Mouse (Mus musculus) MEL (cell line): ENCODE data around the gene Slk. TPM values are rescaled to one million over a fixed set of nuclear protein-coding genes. Genes with fewer than 3 reads are reported as not detected.

Source experiments
- DNase-seq: peaks from one replicate; pipeline ENCODE4 v3.0.0; 2011; ENCODE audit warnings: low read depth, low spot score
- H3K27ac ChIP-seq: 2 replicates; pipeline ENCODE4 v1.5.1; 2012; ENCODE audit warnings: low read depth, mild to moderate bottlenecking, control low read depth, low read length, moderate library complexity; ENCODE audit not compliant: control insufficient read depth
- H3K27me3 ChIP-seq, 2 experiments: fragments of 150-350 bp in 1 of 2; sonication (generic) in 1 of 2; 2 replicates each; pipeline ENCODE4 v1.6.1; 2012; ENCODE audit warnings: low read length in 2 of 2, mild to moderate bottlenecking in 2 of 2, improper control_type of control experiment in 1 of 2, moderate library complexity in 1 of 2; ENCODE audit not compliant: insufficient read depth in 2 of 2, control insufficient read depth in 1 of 2
- H3K36me3 ChIP-seq, 2 experiments: 2 replicates each; pipeline ENCODE4 v1.6.1; 2012 to 2014; ENCODE audit warnings: low read length in 2 of 2, improper control_type of control experiment in 1 of 2, inconsistent platforms in 1 of 2, mild to moderate bottlenecking in 1 of 2; ENCODE audit not compliant: insufficient read depth in 2 of 2, control insufficient read depth in 1 of 2
- H3K4me1 ChIP-seq, 2 experiments: fragments of 150-350 bp in 1 of 2; sonication (generic) in 1 of 2; 2 replicates each; pipeline ENCODE4 v1.6.1; 2012; ENCODE audit warnings: low read length in 2 of 2, improper control_type of control experiment in 1 of 2, mild to moderate bottlenecking in 1 of 2; ENCODE audit not compliant: insufficient read depth in 2 of 2, control insufficient read depth in 1 of 2
- H3K4me3 ChIP-seq, 2 experiments: fragments of 150-350 bp in 1 of 2; sonication (generic) in 1 of 2; 2 replicates each; pipeline ENCODE4 v1.5.1; 2012; ENCODE audit warnings: low read depth in 2 of 2, low read length in 2 of 2, mild to moderate bottlenecking in 2 of 2, moderate library complexity in 2 of 2, control low read depth in 1 of 2, improper control_type of control experiment in 1 of 2; ENCODE audit not compliant: control insufficient read depth in 1 of 2, insufficient read depth in 1 of 2
- H3K79me2 ChIP-seq: 2 replicates; pipeline ENCODE4 v1.6.1; 2012; ENCODE audit warnings: mild to moderate bottlenecking, low read length, moderate library complexity; ENCODE audit not compliant: control insufficient read depth, poor library complexity, insufficient read depth
- H3K9ac ChIP-seq: 2 replicates; pipeline ENCODE4 v1.6.1; 2012; ENCODE audit warnings: low read depth, mild to moderate bottlenecking, control low read depth, low read length, moderate library complexity; ENCODE audit not compliant: control insufficient read depth, poor library complexity, severe bottlenecking
- H3K9me3 ChIP-seq: fragments of 150-350 bp; sonication (generic); replicated peaks from 2 replicates; pipeline ENCODE4 v1.6.1; 2012; ENCODE audit warnings: mild to moderate bottlenecking, low read length, improper control_type of control experiment, moderate library complexity; ENCODE audit not compliant: insufficient read depth
- BHLHE40 ChIP-seq: IDR thresholded peaks from 2 replicates; pipeline ENCODE4 v1.6.1; 2012; ENCODE audit warnings: low read depth, mild to moderate bottlenecking, inconsistent platforms, low read length, improper control_type of control experiment, borderline replicate concordance
- CHD1 ChIP-seq: IDR thresholded peaks from 2 replicates; pipeline ENCODE4 v1.6.1; 2012; ENCODE audit warnings: low read depth, mild to moderate bottlenecking, inconsistent platforms, low read length, improper control_type of control experiment
- CHD2 ChIP-seq: IDR thresholded peaks from 2 replicates; pipeline ENCODE4 v1.6.1; 2011; ENCODE audit warnings: low read length, improper control_type of control experiment
- CTCF ChIP-seq, 3 experiments: IDR thresholded peaks in 2 of 3; conservative IDR thresholded peaks in 1 of 3; 2 replicates each; pipeline ENCODE4 v1.5.1; 2011 to 2012; ENCODE audit warnings: low read length in 3 of 3, low read depth in 2 of 3, mild to moderate bottlenecking in 2 of 3, improper control_type of control experiment in 1 of 3, inconsistent platforms in 1 of 3, mixed read lengths in 1 of 3, moderate library complexity in 1 of 3; ENCODE audit not compliant: control insufficient read depth in 1 of 3, insufficient read depth in 1 of 3, poor library complexity in 1 of 3, severe bottlenecking in 1 of 3
- E2F4 ChIP-seq: IDR thresholded peaks from 2 replicates; pipeline ENCODE4 v1.6.1; 2011; ENCODE audit warnings: low read depth, low read length, improper control_type of control experiment, borderline replicate concordance
- ELF1 ChIP-seq: IDR thresholded peaks from 2 replicates; pipeline ENCODE4 v1.6.1; 2014; ENCODE audit warnings: low read depth, mild to moderate bottlenecking, inconsistent platforms, low read length, improper control_type of control experiment, moderate library complexity
- EP300 ChIP-seq, 2 experiments: IDR thresholded peaks; 2 replicates each; pipeline ENCODE4 v1.6.1; 2011; ENCODE audit warnings: improper control_type of control experiment in 2 of 2, low read length in 2 of 2, low read depth in 1 of 2, mild to moderate bottlenecking in 1 of 2
- ETS1 ChIP-seq: IDR thresholded peaks from 2 replicates; pipeline ENCODE4 v1.6.1; 2012; ENCODE audit warnings: low read depth, mild to moderate bottlenecking, inconsistent platforms, low read length, improper control_type of control experiment, moderate library complexity
- GATA1 ChIP-seq: IDR thresholded peaks from 2 replicates; pipeline ENCODE4 v1.6.1; 2011; ENCODE audit warnings: low read depth, low read length, improper control_type of control experiment
- JUND ChIP-seq: IDR thresholded peaks from 2 replicates; pipeline ENCODE4 v1.6.1; 2011; ENCODE audit warnings: low read depth, mild to moderate bottlenecking, improper control_type of control experiment, low read length
- KAT2A ChIP-seq: conservative IDR thresholded peaks from 2 replicates; pipeline ENCODE4 v1.6.1; 2012; ENCODE audit warnings: low read depth, low read length, improper control_type of control experiment, inconsistent platforms
- MAFK ChIP-seq: IDR thresholded peaks from 2 replicates; pipeline ENCODE4 v1.6.1; 2011; ENCODE audit warnings: low read depth, mild to moderate bottlenecking, low read length, improper control_type of control experiment, borderline replicate concordance
- MAX ChIP-seq: IDR thresholded peaks from 2 replicates; pipeline ENCODE4 v1.6.1; 2011; ENCODE audit warnings: low read length, improper control_type of control experiment
- MAZ ChIP-seq: IDR thresholded peaks from 2 replicates; pipeline ENCODE4 v1.6.1; 2012; ENCODE audit warnings: low read depth, mild to moderate bottlenecking, inconsistent platforms, low read length, improper control_type of control experiment
- MEF2A ChIP-seq: IDR thresholded peaks from 2 replicates; pipeline ENCODE4 v1.6.1; 2014; ENCODE audit warnings: low read depth, mild to moderate bottlenecking, inconsistent platforms, low read length, improper control_type of control experiment; ENCODE audit not compliant: poor library complexity, insufficient replicate concordance, severe bottlenecking; ENCODE audit errors: extremely low read depth
- MXI1 ChIP-seq: IDR thresholded peaks from 2 replicates; pipeline ENCODE4 v1.6.1; 2011; ENCODE audit warnings: mild to moderate bottlenecking, low read depth, low read length, improper control_type of control experiment
- MYB ChIP-seq: IDR thresholded peaks from 2 replicates; pipeline ENCODE4 v1.6.1; 2011; ENCODE audit warnings: mild to moderate bottlenecking, low read depth, low read length, improper control_type of control experiment
- MYC ChIP-seq: IDR thresholded peaks from 2 replicates; pipeline ENCODE4 v1.6.1; 2011; ENCODE audit warnings: low read depth, mild to moderate bottlenecking, low read length, improper control_type of control experiment, moderate library complexity
- NELFE ChIP-seq: IDR thresholded peaks from 2 replicates; pipeline ENCODE4 v1.6.1; 2011; ENCODE audit warnings: low read depth, low read length, improper control_type of control experiment
- NRF1 ChIP-seq: IDR thresholded peaks from 2 replicates; pipeline ENCODE4 v1.6.1; 2014; ENCODE audit warnings: low read depth, mild to moderate bottlenecking, inconsistent platforms, low read length, improper control_type of control experiment, moderate library complexity; ENCODE audit not compliant: poor library complexity, insufficient read depth, severe bottlenecking
- POLR2A ChIP-seq, 2 experiments: IDR thresholded peaks; 2 replicates each; pipeline ENCODE4 v1.6.1; 2011 to 2012; ENCODE audit warnings: low read length in 2 of 2, mild to moderate bottlenecking in 2 of 2, control low read depth in 1 of 2, improper control_type of control experiment in 1 of 2, low read depth in 1 of 2, moderate library complexity in 1 of 2; ENCODE audit not compliant: control insufficient read depth in 1 of 2, insufficient read depth in 1 of 2, poor library complexity in 1 of 2
- POLR2AphosphoS2 ChIP-seq: IDR thresholded peaks from 2 replicates; pipeline ENCODE4 v1.6.1; 2011; ENCODE audit warnings: low read length, improper control_type of control experiment
- POLR2AphosphoS5 ChIP-seq: IDR thresholded peaks from 2 replicates; pipeline ENCODE4 v1.6.1; 2012; ENCODE audit warnings: low read depth, borderline replicate concordance, mild to moderate bottlenecking, inconsistent platforms, low read length, moderate library complexity, mixed read lengths
- RAD21 ChIP-seq: IDR thresholded peaks from 2 replicates; pipeline ENCODE4 v1.6.1; 2011; ENCODE audit warnings: mild to moderate bottlenecking, low read depth, low read length, improper control_type of control experiment
- RCOR1 ChIP-seq: IDR thresholded peaks from 2 replicates; pipeline ENCODE4 v1.6.1; 2012; ENCODE audit warnings: low read depth, mild to moderate bottlenecking, inconsistent platforms, low read length, improper control_type of control experiment
- SIN3A ChIP-seq: IDR thresholded peaks from 2 replicates; pipeline ENCODE4 v1.6.1; 2012; ENCODE audit warnings: low read length, improper control_type of control experiment, inconsistent platforms
- TAL1 ChIP-seq: IDR thresholded peaks from 2 replicates; pipeline ENCODE4 v1.6.1; 2012; ENCODE audit warnings: mild to moderate bottlenecking, inconsistent platforms, low read length, moderate library complexity, mixed read lengths
- TBP ChIP-seq: IDR thresholded peaks from 2 replicates; pipeline ENCODE4 v1.8.0; 2011; ENCODE audit warnings: low read depth, low read length, improper control_type of control experiment
- TCF12 ChIP-seq: IDR thresholded peaks from 2 replicates; pipeline ENCODE4 v1.6.1; 2014; ENCODE audit warnings: low read depth, mild to moderate bottlenecking, inconsistent platforms, low read length, improper control_type of control experiment, moderate library complexity
- UBTF ChIP-seq: IDR thresholded peaks from 2 replicates; pipeline ENCODE4 v1.6.1; 2012; ENCODE audit warnings: low read depth, mild to moderate bottlenecking, inconsistent platforms, low read length, improper control_type of control experiment, moderate library complexity, borderline replicate concordance; ENCODE audit not compliant: insufficient read depth
- USF1 ChIP-seq: IDR thresholded peaks from 2 replicates; pipeline ENCODE4 v1.6.1; 2014; ENCODE audit warnings: low read depth, mild to moderate bottlenecking, inconsistent platforms, low read length, improper control_type of control experiment, moderate library complexity
- USF2 ChIP-seq, 2 experiments: IDR thresholded peaks; 2 replicates each; pipeline ENCODE4 v1.6.1; 2011 to 2012; ENCODE audit warnings: improper control_type of control experiment in 2 of 2, low read length in 2 of 2, borderline replicate concordance in 1 of 2, inconsistent platforms in 1 of 2, low read depth in 1 of 2, mild to moderate bottlenecking in 1 of 2; ENCODE audit not compliant: insufficient read depth in 1 of 2
- ZKSCAN1 ChIP-seq: IDR thresholded peaks from 2 replicates; pipeline ENCODE4 v1.6.1; 2012; ENCODE audit warnings: low read depth, mild to moderate bottlenecking, inconsistent platforms, low read length, improper control_type of control experiment, moderate library complexity
- ZMIZ1 ChIP-seq: IDR thresholded peaks from 2 replicates; pipeline ENCODE4 v1.6.1; 2012; ENCODE audit warnings: low read depth, mild to moderate bottlenecking, inconsistent platforms, low read length, improper control_type of control experiment, moderate library complexity
- ZNF384 ChIP-seq: IDR thresholded peaks from 2 replicates; pipeline ENCODE4 v1.6.1; 2012; ENCODE audit warnings: low read depth, mild to moderate bottlenecking, inconsistent platforms, low read length, improper control_type of control experiment
- polyA plus RNA-seq, 2 experiments: library from polyadenylated mRNA; stranded (reverse) in 1 of 2; unstranded in 1 of 2; fragments of >175 nt in 1 of 2; fragments of >200 nt in 1 of 2; gene quantifications; 2 replicates each; pipeline versions ENCODE4 v1.2.1 to v1.2.4; 2012; ENCODE audit warnings: low replicate concordance in 2 of 2, low read depth in 1 of 2; ENCODE audit not compliant: insufficient read length in 2 of 2, insufficient read depth in 1 of 2, missing spikeins in 1 of 2
- total RNA-seq: library from RNA; depleted of rRNA; stranded (reverse); fragments of 300-350 nt; gene quantifications from 2 replicates; pipeline ENCODE4 v1.2.3, GENCODE M21; 2012

Slk gene
- total and polyA plus RNA-seq, 3 experiments, result 65.0 to 103 (median 88.2) TPM

DNA sequence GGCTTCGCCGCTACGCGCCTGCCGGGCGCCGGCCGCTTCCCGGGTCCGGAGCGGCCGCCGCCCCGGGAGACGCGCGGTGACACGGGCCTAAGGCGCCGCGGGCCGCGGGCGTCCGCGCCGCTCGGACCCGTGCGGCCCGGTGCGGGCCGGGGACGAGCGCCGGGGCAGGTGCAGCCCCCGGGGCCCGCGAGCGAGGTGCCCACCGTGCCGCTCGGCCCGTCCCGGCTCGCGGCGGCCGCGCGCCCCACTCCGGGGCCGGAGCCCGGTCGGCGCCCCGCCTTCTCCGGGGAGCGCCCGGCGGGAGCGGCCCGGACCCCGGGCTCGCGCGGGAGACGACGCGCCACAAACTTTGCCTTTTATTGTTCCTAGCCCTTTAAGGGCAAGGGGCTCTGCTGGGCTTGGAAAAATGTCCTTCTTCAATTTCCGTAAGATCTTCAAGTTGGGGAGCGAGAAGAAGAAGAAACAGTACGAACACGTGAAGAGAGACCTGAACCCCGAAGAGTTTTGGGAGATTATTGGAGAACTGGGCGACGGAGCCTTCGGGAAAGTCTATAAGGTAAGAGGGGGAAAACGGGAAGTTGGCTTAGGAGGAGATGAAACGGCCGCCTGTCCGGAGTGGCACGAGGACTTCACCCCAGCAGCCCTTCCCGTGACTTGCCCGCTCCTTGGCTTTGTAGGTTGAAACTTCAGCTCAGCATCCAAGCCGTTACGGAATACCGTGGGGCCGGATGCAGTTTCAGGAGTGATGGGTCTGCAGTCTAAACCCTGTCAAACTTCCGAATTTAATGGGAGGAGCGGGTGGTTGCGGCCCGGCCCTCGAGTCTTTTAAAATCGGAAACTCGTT, 532 bp downstream of the Slk start:
- H3K36me3 ChIP-seq, result peaks cover 0 to 27% of the 10 kb centered on the region in 2 experiments; a peak in 3 of 4 replicates
- peak overlapping the region; percentile 92 for H3K9ac ChIP-seq
- DNase-seq, result peak; percentile 80
- peak overlapping the region; percentile 80 for H3K27ac ChIP-seq
- H3K4me1 ChIP-seq, result peaks cover 9 to 15% of the 10 kb centered on the region in 2 experiments
- no peaks in the 10 kb centered on the region for H3K27me3 ChIP-seq
- H3K9me3 ChIP-seq, result no peaks in the 10 kb centered on the region
- peak overlapping the region; percentile 96 to 99 for H3K4me3 ChIP-seq
- peaks cover 43% of the 10 kb centered on the region for H3K79me2 ChIP-seq
- TF ChIP-seq ZNF384 (no peak), ETS1 (peak; percentile 15; the same call in 1 of the 2 replicates), EP300 (IDR thresholded peaks at IDR 0.05; ENCODE audit: low read depth in 1 of 2, low read length in 2 of 2) (peak; percentile 27 to 39; a peak in 1 of 4 replicates), CTCF (IDR thresholded peaks at IDR 0.05 in 2 of 3, conservative IDR thresholded peaks at IDR 0.05 in 1 of 3; ENCODE audit: control insufficient read depth in 1 of 3, insufficient read depth in 1 of 3, low read depth in 2 of 3, low read length in 3 of 3, poor library complexity in 1 of 3, severe bottlenecking in 1 of 3) (no peak), TAL1 (no peak), ELF1 (no peak), RAD21 (no peak), CHD2 (no peak), USF1 (no peak), E2F4 (0 out of 2 replicates have a peak, but pooled peaks have one; percentile 40), GATA1 (no peak), TBP (no peak; the same call in 1 of the 2 replicates), NELFE (0 out of 2 replicates have a peak, but pooled peaks have one; percentile 28), KAT2A (no peak), MEF2A (no peak), TCF12 (no peak), ZMIZ1 (0 out of 2 replicates have a peak, but pooled peaks have one; percentile 50), SIN3A (peak; percentile 68), POLR2A (IDR thresholded peaks at IDR 0.05; ENCODE audit: control insufficient read depth in 1 of 2, insufficient read depth in 1 of 2, low read depth in 1 of 2, low read length in 2 of 2, poor library complexity in 1 of 2) (peak in 1 of 2 experiments; percentile 14; a peak in 1 of 4 replicates), MYB (no peak), POLR2AphosphoS2 (no peak), ZKSCAN1 (no peak), MAX (peak; percentile 91), MAFK (no peak), RCOR1 (0 out of 2 replicates have a peak, but pooled peaks have one; percentile 33), UBTF (peak; percentile 83; the same call in 1 of the 2 replicates), MAZ (0 out of 2 replicates have a peak, but pooled peaks have one; percentile 17), BHLHE40 (no peak), USF2 (IDR thresholded peaks at IDR 0.05; ENCODE audit: borderline replicate concordance in 1 of 2, insufficient read depth in 1 of 2, low read depth in 1 of 2, low read length in 2 of 2) (no peak), CHD1 (peak; percentile 92; the same call in 1 of the 2 replicates), POLR2AphosphoS5 (no peak), JUND (no peak), NRF1 (no peak), MXI1 (peak; percentile 79), MYC (no peak)
